Mouse (Mus musculus) duodenum, adult 2 months (tissue): ENCODE results near the gene Med13. TPM values are rescaled to one million over a fixed set of nuclear protein-coding genes. Genes with fewer than 3 reads are reported as not detected.

Experiments
- polyA plus RNA-seq: library from polyadenylated mRNA; depleted of rRNA; stranded (reverse); fragments of >200 nt; gene quantifications from 2 replicates; pipeline ENCODE4 v1.2.3, GENCODE M21; 2012; ENCODE audit warnings: low replicate concordance; rRNA removed

The Med13 gene
- 4.7 and 5.0 TPM in 2 replicates for polyA plus RNA-seq

DNA sequence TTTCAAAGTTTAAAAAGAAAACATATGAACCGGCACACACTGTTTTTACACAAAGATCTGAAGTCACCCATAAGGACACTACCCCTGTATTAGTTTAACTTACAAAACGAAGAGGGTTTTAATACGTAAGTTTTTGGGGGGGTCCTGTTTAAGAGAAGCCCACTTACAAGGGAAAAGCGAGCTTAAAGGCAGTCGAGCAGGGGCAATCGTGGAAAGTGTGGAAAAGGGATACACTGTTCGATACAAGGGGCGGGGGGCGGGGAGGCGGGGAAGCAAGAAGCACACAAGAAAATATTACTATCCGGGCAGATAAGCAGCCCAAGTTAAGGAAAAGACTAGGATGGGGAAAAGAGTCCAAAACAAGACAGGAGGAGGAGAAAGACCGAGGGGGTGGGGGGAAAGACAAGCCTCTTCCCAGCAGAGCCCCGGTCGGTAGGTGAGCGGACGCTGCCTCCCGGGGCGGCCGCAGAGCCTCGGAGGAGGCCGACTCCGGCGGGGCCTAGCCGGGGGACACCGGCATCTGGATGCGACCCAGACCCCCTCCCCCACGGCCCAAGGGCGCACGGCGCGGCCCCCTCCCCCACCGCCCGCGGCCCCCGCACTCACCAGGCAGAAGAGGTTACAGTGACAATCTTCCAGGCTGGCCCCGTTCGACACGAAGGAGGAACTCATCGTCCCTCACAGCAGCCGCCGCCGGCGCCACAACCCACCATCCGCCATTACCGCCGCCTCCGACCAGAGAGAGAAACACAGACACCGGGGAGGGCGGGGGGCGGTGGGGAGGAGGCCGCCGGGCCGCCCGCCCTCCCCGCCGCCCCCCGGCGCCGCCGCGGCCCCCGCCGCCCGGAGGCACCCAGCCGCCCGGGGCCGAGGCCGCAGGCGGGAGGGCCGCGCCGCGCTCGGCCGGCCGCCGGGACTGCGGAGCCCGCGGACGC, at the start of gene Med13:
TSS of gene Med13 (minus strand) at position 749 of the 935 bp plus-strand sequence.

DNA sequence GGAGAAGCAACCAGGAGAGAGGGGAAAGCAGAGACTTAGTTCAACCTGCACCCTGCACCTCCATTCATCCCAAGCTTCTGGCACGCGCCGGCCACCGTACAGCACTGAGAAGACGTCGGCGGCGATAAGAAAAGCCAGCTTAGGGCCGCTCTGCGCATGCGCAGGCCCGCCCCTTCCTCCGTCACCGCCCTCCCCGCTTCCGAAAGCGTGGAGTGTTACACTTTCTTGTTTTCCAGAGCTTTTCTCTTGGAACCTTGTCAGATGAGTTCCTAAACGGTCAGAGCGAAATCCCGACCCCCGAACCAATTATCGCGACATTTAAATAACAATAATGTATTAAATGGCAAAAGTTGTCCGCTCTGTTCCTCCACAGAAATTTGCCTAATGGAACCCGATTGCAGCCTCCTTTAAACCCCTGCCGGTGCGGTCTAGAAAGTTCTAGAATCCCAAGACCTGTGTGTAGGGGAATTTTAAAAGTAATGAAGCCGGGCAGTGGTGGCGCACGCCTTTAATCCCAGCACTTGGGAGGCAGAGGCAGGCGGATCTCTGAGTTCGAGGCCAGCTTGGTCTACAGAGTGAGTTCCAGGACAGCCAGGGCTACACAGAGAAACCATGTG, 99.8 kb downstream of the Med13 start, which contains the start of gene Ints2:
TSS of gene Ints2 (minus strand) at position 116 of the 617 bp plus-strand sequence.

Other genes starting within 250 kb of the Med13 start
- gene Brip1, start 156.4 kb downstream of the Med13 start, polyA plus RNA-seq: 0.06 and 0.42 TPM in 2 replicates
- 0.94 and 2.8 TPM in 2 replicates for gene Ints2, start 100.0 kb downstream of the Med13 start, polyA plus RNA-seq
- gene Rnft1, start 127.1 kb upstream of the Med13 start, polyA plus RNA-seq: 1.1 and 1.8 TPM in 2 replicates
- gene Rps6kb1, start 187.2 kb upstream of the Med13 start, polyA plus RNA-seq: 1.6 and 1.7 TPM in 2 replicates
- gene Tubd1, start 187.4 kb upstream of the Med13 start, polyA plus RNA-seq: 0.90 and 1.0 TPM in 2 replicates